Mouse (Mus musculus) liver, adult 2 months (tissue): ENCODE measurements around the gene Olfr541.

ENCODE experiments used
- CTCF ChIP-seq: fragments of 200-500 bp; IDR thresholded peaks from 2 replicates; pipeline ENCODE4 v1.5.1; 2011; ENCODE audit warnings: low read depth, low read length, control low read depth
- POLR2A ChIP-seq: fragments of 200-500 bp; IDR thresholded peaks from 2 replicates; pipeline ENCODE4 v1.6.1; 2011; ENCODE audit warnings: low read length, control low read depth; ENCODE audit not compliant: insufficient read depth; ENCODE audit errors: extremely low read depth

- no peak for TF ChIP-seq POLR2A
- no peak for TF ChIP-seq CTCF
These were observed 24.0 kb downstream of the Olfr541 start for GRCm38 (mm10) chr7:140721095-140721494.
